Mouse (Mus musculus) naive thymus-derived CD4-positive, alpha-beta T cell, adult 5 months (primary cell): ENCODE results near the gene Scaf1. TPM values are rescaled to one million over a fixed set of nuclear protein-coding genes. Genes with fewer than 3 reads are reported as not detected.

ENCODE experiments used
- polyA plus RNA-seq: library from polyadenylated mRNA; unstranded; fragments of 100-300 nt; shearing (Covaris generic); gene quantifications from one replicate; pipeline ENCODE4 v1.2.1, GENCODE M21; 2017

Scaf1 gene
- polyA plus RNA-seq = 27.3 TPM

GRCm38 (mm10) chr7:45015957-45016612 is at the start of gene Scaf1:
Gene Scaf1, minus strand, starts transcription at chr7:45016363.

DNA sequence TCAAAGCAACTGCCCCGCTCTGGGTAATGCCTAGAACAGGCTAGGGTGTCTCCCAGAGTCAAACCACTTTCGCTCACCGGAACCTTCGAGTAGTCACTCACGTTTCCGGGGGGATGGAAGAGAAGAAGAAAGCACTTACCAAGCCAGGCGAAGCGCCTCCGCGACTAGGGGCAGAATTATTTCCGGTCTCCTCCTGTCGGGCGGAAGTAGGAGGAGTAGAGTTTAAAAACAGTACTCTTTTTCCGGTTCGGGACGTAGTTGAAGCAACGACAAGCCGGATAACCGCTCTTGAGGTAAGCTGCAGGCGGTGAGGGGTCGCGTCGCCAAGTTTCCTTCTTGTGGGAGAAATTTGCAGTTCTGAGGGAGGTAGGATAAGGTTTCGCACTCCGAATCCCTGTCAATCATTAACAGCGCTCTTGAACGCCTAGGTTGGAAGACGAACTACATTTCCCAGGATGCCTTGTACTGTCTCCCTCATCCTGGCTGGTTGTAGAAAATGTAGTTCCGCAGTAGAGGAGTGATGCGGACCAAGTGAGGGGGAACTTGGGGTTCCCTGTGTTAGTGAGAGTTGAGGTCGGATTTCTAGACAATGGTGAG is 46.2 kb upstream of the Scaf1 start, which contains the start of the genes Nosip and Prrg2:
Gene Nosip (plus strand): TSS at position 191 of the 597 bp plus-strand sequence.
Gene Prrg2 (minus strand): TSS at position 439 of the 597 bp plus-strand sequence.

GRCm38 (mm10) chr7:45052862-45053116 is 36.6 kb upstream of the Scaf1 start, which contains the start of gene Prr12:
Gene Prr12, minus strand, starts transcription at chr7:45052881.

DNA sequence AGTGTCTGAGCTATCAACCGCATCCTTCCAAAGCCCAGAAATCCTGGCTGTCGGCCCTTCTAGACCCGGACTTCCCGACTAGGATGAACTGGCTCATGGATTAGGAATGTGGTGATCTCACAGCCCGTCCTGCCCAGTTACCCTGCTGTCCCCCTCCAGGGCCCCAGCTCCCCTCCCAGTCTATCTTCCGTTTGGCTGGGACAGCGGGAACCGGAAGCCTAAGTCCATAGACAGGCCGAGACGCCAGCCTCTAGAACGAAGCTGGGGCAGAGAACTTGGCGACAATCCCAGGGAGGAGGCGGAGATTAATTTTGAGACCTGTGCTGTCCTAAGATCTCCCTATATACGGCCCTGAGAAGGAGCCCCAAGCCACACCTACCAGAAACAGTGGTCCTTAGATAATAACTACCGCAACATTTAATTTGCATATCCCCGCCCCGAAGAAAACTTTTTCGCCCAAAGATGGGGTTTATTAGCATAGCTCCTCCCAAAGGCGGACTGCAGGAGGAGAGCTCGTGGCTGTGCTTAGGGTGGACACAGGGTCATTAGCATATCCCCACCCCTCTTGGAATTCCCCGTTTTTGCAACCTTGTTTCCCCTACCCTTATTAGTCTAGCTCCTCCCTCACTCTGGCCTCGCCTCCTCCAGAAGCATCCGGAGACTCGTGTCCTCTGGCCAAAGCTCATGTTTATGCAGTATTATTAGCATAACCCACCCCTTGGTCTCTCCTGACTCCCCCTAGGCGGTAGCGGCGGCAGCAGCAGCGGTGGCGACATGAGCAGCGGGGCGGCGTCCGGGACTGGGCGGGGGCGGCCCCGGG is 1.3 kb upstream of the Scaf1 start, which contains the start of gene Rras:
Gene Rras (plus strand): TSS at position 720 of the 820 bp plus-strand sequence.

GRCm38 (mm10) chr7:44998501-44998955 is 17.6 kb downstream of the Scaf1 start, which contains the start of gene Bcl2l12:
Gene Bcl2l12, minus strand, starts transcription at chr7:44998712.

DNA sequence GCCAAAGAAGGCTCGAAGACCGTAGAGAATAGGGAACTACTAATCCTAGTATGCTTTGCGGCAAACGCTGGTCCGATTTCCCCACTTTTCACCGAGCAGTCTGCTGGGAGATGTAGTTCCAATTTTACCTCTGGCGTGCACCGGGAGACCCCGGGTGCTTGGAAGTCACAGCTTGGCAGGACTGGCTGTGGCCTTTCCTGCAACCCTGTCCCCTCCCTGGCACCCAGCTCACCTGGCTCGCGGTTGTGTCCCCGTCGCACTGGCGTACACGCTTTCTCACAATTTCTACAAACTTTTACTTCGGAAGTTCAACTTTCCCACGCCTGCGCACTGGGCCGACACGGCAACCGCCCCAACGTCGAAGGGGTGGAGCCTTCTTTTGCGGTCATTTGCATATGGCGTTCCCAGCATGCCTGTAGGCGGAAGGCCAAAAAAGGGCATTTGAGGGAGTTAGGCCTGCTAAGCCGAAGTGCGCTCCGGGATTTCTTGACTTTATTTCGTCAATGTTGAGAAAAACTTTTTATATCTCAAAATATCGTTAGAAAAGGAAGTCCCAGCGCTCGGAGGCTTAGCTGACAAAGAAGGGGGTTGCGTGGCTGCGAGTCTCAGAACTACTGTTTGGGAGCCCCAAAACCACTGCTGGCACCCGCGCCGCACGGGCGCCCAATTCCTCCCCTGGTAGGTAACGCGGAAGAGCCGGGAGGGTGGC is 18.8 kb downstream of the Scaf1 start, which contains the start of gene Irf3:
Gene Irf3 (plus strand): TSS at position 418 of the 709 bp plus-strand sequence.

GRCm38 (mm10) chr7:44986192-44986878 is 29.8 kb downstream of the Scaf1 start, which contains the start of gene Prmt1:
Gene Prmt1, minus strand, starts transcription at chr7:44986568.

GRCm38 (mm10) chr7:44974383-44975116 is 41.6 kb downstream of the Scaf1 start, which contains the start of gene Cpt1c:
Gene Cpt1c, minus strand, starts transcription at chr7:44974851.

Other genes starting within 250 kb of the Scaf1 start
- gene Nup62, start 200.3 kb downstream of the Scaf1 start, polyA plus RNA-seq = 37.1 TPM
- 0.85 TPM for gene Il4i1, start 200.0 kb downstream of the Scaf1 start, polyA plus RNA-seq
- gene Atf5, start 199.7 kb downstream of the Scaf1 start, polyA plus RNA-seq = 0.70 TPM
- 35.2 TPM for gene Akt1s1, start 167.4 kb downstream of the Scaf1 start, polyA plus RNA-seq
- 133 TPM for gene Tbc1d17, start 167.3 kb downstream of the Scaf1 start, polyA plus RNA-seq
- gene Pnkp, start 159.2 kb downstream of the Scaf1 start, polyA plus RNA-seq = 57.0 TPM
- gene Ptov1, start 146.6 kb downstream of the Scaf1 start, polyA plus RNA-seq = 40.0 TPM
- 48.6 TPM for gene Med25, start 123.7 kb downstream of the Scaf1 start, polyA plus RNA-seq
- gene Fuz, start 120.3 kb downstream of the Scaf1 start, polyA plus RNA-seq = 20.9 TPM
- 53.1 TPM for gene Ap2a1, start 86.9 kb downstream of the Scaf1 start, polyA plus RNA-seq
- not detected for gene Tsks, start 73.2 kb downstream of the Scaf1 start, polyA plus RNA-seq
- gene Cpt1c, start 41.5 kb downstream of the Scaf1 start, polyA plus RNA-seq = not detected
- gene Prmt1, start 29.8 kb downstream of the Scaf1 start, polyA plus RNA-seq = 161 TPM
- 172 TPM for gene Irf3, start 18.7 kb downstream of the Scaf1 start, polyA plus RNA-seq
- 17.5 TPM for gene Bcl2l12, start 17.7 kb downstream of the Scaf1 start, polyA plus RNA-seq
- gene Rras, start 1.6 kb upstream of the Scaf1 start, polyA plus RNA-seq = 11.5 TPM
- gene Prr12, start 36.5 kb upstream of the Scaf1 start, polyA plus RNA-seq = 2.2 TPM
- gene Nosip, start 46.1 kb upstream of the Scaf1 start, polyA plus RNA-seq = 104 TPM
- gene Prrg2, start 46.3 kb upstream of the Scaf1 start, polyA plus RNA-seq = 1.7 TPM
- gene Rcn3, start 75.9 kb upstream of the Scaf1 start, polyA plus RNA-seq = 10.6 TPM
- 6.2 TPM for gene Fcgrt, start 87.5 kb upstream of the Scaf1 start, polyA plus RNA-seq
- gene Rps11, start 108.1 kb upstream of the Scaf1 start, polyA plus RNA-seq = 2,728 TPM
- gene Rpl13a, start 112.4 kb upstream of the Scaf1 start, polyA plus RNA-seq = 3,371 TPM
- gene Gm45713, start 119.9 kb upstream of the Scaf1 start, polyA plus RNA-seq = not detected
- gene Flt3l, start 120.1 kb upstream of the Scaf1 start, polyA plus RNA-seq = 252 TPM
- 30.4 TPM for gene Pih1d1, start 137.9 kb upstream of the Scaf1 start, polyA plus RNA-seq
- gene Aldh16a1, start 138.2 kb upstream of the Scaf1 start, polyA plus RNA-seq = 42.7 TPM
- 0.20 TPM for gene Slc17a7, start 147.6 kb upstream of the Scaf1 start, polyA plus RNA-seq
- not detected for gene Gfy, start 163.2 kb upstream of the Scaf1 start, polyA plus RNA-seq
- gene Pth2, start 164.6 kb upstream of the Scaf1 start, polyA plus RNA-seq = not detected
- not detected for gene Ccdc155, start 188.5 kb upstream of the Scaf1 start, polyA plus RNA-seq
- 2.7 TPM for gene Dkkl1, start 195.8 kb upstream of the Scaf1 start, polyA plus RNA-seq
- gene Tead2, start 199.4 kb upstream of the Scaf1 start, polyA plus RNA-seq = 0.95 TPM
- 402 TPM for gene Cd37, start 222.8 kb upstream of the Scaf1 start, polyA plus RNA-seq
- not detected for gene Slc6a16, start 224.7 kb upstream of the Scaf1 start, polyA plus RNA-seq